Mouse (Mus musculus) frontal cortex, postnatal 10 days (tissue): ENCODE measurements around the gene Kiss1.

Experiments used
- DNase-seq, 2 experiments: peaks; one replicate each; pipeline ENCODE4 v3.0.0; 2022; ENCODE audit warnings: low spot score in 2 of 2, mixed read lengths in 1 of 2

Kiss1 gene

DNA sequence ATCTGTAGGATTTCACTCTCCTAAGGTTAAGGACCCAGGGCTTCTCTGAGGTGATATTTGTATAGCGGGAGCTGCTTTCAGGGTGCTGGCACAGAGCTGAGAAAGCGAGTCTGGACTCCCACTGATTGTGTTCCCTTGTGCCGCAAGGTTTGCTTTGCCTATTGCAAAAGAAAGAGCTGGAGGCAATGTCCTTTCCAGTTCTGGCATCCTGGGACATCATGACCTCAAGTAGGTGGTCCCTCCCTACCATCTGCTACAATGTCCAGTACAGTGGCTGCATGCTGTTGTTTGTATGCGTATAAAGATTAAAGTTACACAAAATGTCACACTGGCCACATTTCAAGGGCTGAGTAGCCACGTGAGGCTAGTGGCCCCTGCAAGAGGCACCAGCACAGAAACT is 40.4 kb downstream of the Kiss1 start:
- no peak for DNase-seq

DNA sequence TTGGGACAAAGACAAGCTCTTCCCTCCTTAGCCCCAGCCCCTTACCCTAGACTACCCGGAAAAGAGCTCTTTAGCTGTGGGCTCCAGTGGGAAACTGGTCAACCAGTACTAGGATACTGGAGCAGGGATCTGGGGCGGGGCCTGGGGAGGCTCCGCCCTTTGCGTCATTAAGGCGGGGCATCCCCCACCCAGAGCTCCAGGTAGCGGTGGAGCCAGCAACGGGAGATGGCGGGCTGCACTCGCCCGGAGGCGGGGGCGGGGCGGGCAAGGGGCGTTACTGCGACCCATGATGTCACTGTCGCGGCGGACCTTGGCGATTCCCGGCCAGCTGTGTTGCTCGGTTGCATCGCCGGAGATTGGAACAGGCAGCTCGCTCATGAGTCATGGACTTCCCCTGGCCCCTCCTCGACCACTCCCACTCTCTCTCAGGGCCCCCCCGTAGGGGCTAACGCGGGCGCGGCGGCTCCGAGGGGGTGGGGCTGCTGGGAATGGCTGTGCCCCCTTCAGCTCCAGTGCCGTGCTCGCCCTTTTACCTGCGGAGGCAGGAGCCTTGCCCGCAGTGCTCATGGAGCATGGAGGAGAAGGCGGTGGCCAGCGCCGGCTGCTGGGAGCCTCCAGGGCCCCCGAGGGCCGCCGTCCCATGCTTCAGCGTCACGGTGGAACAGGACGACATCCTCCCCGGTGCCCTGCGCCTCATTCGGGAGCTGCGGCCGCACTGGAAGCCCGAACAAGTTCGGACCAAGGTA is 41.8 kb downstream of the Kiss1 start, which contains the start of gene Etnk2:
Gene Etnk2, plus strand, starts transcription at position 297 of the 746 bp plus-strand sequence.
- peak; percentile 69 to 70 for DNase-seq

DNA sequence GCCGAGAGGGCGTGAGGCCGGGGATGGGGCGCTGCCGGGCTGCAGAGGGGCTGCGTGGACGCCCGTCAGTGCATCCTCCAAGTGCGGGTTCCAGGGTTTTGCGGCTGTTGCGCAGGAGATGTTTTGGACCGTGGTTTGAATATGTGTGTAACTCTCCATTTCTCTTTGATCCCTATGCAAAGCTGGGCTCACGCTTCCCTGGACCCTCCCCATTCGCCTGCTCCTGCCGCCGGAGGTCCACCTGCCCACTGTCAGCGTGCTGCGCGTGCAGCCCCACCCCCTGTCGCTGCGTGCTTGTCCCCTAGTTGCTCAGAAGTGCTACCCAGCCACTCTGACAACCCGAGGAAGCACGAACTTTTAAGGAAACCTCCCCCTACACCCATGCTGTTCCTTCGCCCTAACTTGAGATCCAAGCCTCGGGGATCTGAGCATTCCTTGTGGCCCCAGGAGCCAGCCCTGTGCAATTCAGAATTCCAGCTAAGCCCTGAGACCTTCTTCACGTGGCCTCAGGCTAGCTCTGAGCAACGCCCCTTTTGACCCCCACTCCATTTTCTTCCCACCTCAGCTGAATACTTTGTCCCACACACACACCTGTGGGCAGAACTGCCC is 42.5 kb downstream of the Kiss1 start:
- no peak for DNase-seq

DNA sequence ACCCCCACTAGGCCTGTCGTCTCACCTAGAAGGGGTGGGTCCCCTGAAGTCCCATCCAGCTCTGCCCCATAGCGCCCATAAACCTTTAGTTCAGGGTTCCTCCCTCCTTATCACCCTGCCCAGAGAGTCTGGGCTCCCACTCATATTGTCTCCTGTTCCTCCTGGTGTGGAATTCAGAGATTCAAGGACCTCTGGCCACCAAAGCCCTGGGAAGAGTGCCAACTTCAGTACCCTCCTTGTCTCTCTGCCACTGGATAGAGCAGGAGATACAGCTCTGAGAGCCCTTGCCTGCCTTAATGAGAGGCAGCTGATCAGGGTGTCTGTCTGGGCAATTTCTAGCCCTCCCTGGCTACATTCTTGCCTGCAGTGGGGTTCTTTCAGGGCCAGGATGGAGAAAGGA is 43.2 kb downstream of the Kiss1 start:
- DNase-seq = no peak

DNA sequence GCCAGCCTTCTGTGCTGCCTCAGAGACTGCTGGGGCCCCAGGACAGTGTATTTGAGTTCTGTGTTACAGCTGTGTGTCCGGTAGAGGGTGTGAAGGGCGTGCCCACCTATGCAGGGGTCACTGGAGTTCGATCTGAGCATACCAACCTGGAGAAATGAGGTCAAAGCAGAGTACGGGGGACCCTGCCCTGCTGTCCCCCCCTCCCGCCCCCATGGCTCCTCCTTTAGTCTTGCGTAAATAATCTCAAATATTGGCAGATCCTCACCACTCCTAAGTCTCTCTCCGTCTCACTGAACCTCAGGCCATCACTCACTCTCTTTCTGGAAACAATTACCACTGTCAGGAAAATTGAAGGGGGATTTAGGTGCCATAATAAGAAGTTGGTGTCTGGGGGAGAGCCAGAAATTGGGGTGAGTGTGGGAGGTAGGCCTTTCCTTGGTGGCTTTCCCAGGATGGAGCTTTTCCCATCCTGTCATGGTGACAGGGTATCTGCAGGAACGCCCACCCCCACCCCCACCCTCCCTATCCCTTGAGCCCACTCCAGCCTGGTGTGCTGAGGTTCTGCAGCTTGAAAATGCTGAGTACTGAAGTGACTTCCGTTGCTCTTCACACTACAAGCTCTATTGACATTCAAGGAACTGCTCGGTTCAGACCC is 45.4 kb downstream of the Kiss1 start:
- DNase-seq = no peak

DNA sequence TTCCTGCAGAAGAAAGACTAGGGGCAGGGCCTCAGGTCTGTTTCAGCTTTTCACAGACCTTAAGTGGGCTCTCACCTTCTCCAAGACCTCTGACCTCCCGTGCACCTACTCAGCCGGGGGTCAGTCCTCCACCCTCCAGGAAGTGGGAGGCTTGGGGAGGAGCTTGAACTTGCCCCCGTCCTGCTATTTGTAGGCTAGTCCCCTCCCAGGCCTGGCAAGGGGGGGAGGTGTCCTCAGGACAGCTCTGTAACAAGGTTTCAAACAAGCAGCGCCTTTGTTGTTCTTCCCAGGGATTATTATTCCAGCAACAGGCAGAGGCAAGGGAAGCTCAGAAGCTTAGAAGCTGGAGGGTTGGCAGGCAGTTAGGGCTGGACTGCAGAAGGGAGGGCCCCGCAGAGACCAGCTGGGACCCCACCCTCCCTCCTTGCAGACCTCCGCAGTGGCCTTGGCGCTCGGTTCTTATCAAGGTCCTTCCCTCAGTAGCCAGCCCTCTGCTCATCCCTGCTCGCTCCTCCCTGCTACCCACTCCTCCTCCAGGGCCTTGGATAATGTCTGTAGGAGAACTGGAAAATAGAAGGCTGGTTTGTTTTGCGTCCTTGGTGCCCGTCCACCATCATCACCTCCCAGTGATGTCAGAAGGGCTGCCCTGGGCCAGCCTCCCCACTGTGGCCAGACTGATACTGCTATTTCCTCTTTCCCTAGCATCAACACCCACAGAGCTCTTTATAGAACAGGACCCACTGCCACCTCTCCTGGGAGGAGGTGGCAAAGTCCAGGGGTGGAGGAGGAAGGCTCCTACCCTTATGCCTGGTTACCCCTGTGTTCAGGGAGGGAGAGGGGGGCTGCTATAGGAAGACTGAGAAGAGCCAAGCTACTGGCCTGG is 46.2 kb downstream of the Kiss1 start:
- no peak for DNase-seq

DNA sequence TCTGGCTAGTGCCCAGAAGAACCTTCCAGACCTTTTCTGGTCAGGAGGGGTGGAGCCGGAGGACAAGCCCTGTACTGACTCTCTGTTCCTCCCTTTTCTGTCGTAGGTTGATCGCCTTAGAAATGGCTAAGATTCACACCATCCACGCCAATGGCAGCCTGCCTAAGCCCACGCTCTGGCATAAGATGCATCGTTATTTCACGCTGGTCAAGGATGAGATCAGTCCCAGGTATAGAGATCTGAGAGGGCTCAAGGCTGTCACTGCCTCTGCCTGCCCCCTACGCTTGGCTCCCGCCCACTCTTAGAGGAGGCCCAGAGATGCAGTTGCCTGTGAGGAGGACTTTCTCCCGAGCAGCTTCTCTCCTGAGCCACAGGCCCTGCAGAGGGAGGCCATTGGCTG is 47.0 kb downstream of the Kiss1 start:
- no peak for DNase-seq

DNA sequence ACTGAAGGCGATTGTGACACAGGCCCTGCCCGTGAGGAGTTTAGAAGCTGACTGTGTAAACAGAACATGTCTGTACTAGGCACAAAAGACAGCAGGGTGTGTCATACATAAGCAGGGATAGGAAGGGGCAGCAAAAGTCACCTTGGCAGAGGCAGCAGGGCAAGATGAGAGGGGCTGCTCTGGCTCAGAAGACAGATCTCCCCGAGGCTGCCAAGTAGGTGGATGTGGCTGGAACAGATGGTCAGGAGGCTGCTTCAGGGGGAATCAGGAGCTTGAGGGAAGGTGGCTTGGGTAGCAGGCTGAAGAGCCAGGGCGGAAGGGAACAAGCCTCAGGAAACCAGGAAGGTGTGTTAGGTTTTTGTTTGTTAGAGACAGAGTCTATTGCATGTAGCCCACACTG is 48.7 kb downstream of the Kiss1 start:
- no peak for DNase-seq

DNA sequence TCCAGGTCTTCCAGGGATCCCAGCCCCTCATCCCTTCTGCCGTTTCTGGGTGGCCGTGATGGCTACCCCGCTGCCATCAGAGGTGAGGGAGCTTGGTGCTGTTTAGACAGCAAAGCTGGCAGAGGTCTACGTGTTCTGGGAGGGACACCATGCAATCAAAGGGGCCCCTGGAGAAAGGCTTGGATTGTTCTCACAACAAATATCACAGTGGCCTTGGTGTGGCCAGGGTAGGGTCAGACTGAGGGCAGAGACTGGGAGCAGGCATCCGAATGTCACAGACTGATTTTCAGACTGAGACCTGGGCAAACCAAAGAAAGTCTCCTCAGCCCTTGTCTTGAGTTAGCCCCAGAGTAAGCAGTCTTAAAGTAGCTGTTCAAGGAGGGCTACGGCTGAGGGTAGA is 49.8 kb downstream of the Kiss1 start:
- DNase-seq = no peak

DNA sequence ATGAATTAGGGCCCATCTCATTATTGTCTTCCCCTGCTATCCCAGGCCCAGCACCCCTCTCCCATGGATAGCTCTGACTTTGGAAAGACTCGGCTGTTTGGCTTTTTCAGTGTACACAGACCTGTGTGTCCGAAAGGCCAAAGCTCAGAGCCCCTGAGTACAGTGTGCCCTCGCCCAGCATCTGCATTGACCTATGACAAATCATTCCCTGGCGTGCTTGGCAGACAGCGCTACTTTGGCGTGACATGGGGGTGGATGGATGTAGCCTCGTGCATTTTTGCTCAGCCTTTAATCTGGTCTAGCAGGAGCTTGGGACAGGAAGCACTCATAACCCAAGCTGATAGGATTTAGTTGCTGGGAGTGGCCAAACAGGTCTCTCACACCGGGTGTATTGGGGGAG is 50.4 kb downstream of the Kiss1 start:
- no peak for DNase-seq

DNA sequence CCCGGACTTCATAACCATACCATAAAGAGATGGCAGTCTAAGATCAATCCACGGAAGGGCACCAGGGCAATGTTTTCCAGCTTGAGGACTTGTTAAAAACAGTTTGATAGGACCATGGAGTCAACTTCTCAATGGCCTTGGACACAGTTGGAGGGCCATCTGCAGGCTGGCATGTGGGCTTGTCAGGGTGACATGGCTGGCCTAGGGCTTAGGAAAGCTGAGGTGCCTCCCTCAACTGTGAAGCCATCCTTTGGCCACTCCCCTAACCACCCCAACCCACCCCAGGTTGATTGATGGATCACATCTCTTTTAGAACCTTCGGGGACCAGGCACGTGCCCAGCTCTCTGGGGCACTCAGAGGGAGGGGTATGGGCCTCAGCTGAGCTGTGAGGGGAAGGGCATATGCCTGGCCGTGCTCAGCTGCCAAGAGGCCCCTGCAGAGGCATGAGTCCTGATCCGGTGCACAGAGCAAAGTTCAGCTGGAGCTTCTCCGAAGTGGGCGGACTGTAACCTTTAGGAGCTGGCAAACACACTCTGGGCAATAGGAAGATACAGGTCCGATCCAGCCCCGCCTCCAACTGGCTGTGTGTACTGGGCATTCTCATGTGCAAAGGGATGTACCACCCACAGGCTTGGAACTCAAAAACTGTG is 54.1 kb downstream of the Kiss1 start:
- DNase-seq = no peak

DNA sequence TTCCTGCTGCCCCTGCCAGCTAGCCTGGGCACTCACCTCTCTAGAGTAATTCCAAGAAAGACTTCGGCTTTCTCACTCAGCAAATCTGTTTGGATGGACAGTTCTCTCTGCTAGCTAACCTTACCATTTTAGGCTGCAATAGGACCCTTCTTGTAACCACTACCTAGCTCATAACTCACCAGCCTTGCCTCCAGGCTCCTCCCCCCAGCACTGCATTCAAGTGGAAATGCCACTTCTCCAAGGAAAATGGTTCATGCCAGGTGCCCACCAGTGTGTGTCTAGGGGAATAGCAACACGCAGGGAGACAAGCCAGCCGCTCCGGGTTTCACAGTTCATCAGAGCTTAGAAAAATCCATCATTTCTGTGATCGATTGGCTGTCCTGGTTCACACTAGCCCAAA is 55.9 kb downstream of the Kiss1 start:
- DNase-seq = no peak
